Mouse (Mus musculus) ovary, adult 18-20 months (tissue): Measurements from ENCODE around the gene Jmjd1c.
"Not testable (repeated sequence)": the region's sequence is repeated elsewhere in the genome, so short reads cannot be mapped to it uniquely, and the experiment has no call there.

Experiments used
- DNase-seq: peaks from one replicate; pipeline ENCODE4 v3.0.0; 2022; ENCODE audit warnings: low spot score, mixed read lengths

Gene Jmjd1c

GRCm38 (mm10) chr10:67104543-67104942 lies 8.6 kb downstream of the Jmjd1c start:
- DNase-seq: no peak

- DNase-seq: no peak
Observed at GRCm38 (mm10) chr10:67105331-67106217, 9.6 kb downstream of the Jmjd1c start.

GRCm38 (mm10) chr10:67106400-67106799 lies 10.5 kb downstream of the Jmjd1c start:
- no peak for DNase-seq

GRCm38 (mm10) chr10:67107017-67107761 lies 11.3 kb downstream of the Jmjd1c start:
- DNase-seq: no peak

GRCm38 (mm10) chr10:67108096-67108495 lies 12.2 kb downstream of the Jmjd1c start:
- no peak for DNase-seq

- no peak for DNase-seq
Observed at GRCm38 (mm10) chr10:67109635-67110034, 13.7 kb downstream of the Jmjd1c start.

GRCm38 (mm10) chr10:67111044-67111798 lies 15.3 kb downstream of the Jmjd1c start:
- no peak for DNase-seq

GRCm38 (mm10) chr10:67111799-67112177 lies 15.9 kb downstream of the Jmjd1c start:
- DNase-seq: no peak

GRCm38 (mm10) chr10:67112967-67113366 lies 17.0 kb downstream of the Jmjd1c start:
- not testable (repeated sequence) for DNase-seq

GRCm38 (mm10) chr10:67113833-67114232 lies 17.9 kb downstream of the Jmjd1c start:
- DNase-seq: no peak

- no peak for DNase-seq
Observed at GRCm38 (mm10) chr10:67115115-67115514, 19.2 kb downstream of the Jmjd1c start.

GRCm38 (mm10) chr10:67115666-67116091 lies 19.8 kb downstream of the Jmjd1c start:
- DNase-seq: no peak

GRCm38 (mm10) chr10:67116251-67116650 lies 20.3 kb downstream of the Jmjd1c start:
- DNase-seq: peak; percentile 54

GRCm38 (mm10) chr10:67119291-67119690 lies 23.4 kb downstream of the Jmjd1c start:
- no peak for DNase-seq

GRCm38 (mm10) chr10:67120180-67120579 lies 24.3 kb downstream of the Jmjd1c start:
- no peak for DNase-seq

GRCm38 (mm10) chr10:67120640-67121039 lies 24.7 kb downstream of the Jmjd1c start:
- no peak for DNase-seq

GRCm38 (mm10) chr10:67123756-67124155 lies 27.8 kb downstream of the Jmjd1c start:
- no peak for DNase-seq

GRCm38 (mm10) chr10:67124156-67124555 lies 28.2 kb downstream of the Jmjd1c start:
- no peak for DNase-seq

- DNase-seq: no peak
Observed at GRCm38 (mm10) chr10:67126061-67126858, 30.3 kb downstream of the Jmjd1c start.

- DNase-seq: no peak
Observed at GRCm38 (mm10) chr10:67126859-67127758, 31.2 kb downstream of the Jmjd1c start.
